Mouse (Mus musculus) adrenal gland, postnatal 36 days (tissue): ENCODE measurements around the gene Bcl7a. TPM values are rescaled to one million over a fixed set of nuclear protein-coding genes. Genes with fewer than 3 reads are reported as not detected.

Experiments used
- DNase-seq, 2 experiments: peaks; one replicate each; pipeline ENCODE4 v3.0.0; 2021; ENCODE audit warnings: mixed read lengths in 1 of 2
- total RNA-seq, 2 experiments: library from RNA; stranded (reverse); gene quantifications; 2 replicates each; pipeline ENCODE4 v1.2.3; 2021

The Bcl7a gene
- total RNA-seq, 2 experiments from 2014 or later, result 7.0 to 10.1 TPM

DNA sequence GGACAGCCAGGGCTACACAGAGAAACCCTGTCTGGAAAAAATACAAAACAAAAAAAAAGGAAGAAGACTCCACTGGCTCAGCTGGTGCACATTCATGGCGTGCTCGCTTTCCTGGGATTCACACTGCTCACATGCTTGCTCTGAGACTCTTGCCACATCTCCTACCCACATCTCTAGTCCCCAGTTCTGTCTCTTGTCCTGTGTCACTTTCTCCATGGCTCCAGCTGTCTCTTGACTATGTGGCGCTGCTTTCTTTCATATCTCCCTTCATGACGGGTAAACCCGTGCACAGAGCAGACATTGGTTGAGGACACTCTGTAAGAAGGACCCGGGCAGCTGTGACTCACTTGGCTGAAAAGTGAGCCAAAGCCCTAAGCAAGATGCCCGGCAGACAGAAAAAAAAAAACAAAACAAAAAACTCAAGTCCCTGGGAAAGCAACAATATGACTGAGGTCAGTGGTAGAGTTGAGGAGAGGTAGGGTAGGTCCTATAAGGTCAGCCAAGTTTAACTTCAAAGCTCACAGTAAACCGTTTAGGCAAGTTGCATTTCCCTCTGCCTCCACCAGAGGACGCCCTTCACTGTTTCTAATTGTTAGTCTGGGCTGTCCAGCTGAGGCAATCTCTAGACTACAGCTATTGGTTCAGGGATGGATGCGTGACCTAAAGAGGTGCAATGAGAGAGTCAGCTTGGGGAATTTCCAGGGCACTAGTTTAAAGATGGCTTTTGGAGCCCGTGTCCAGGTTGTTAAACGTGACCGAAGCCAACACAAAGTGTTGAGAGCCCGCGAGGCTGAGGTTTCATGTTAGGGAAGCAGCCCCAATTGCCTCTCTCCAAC is 33.7 kb downstream of the Bcl7a start:
- peak; percentile 84 to 86 for DNase-seq

- DNase-seq, result no peak
Observed at GRCm38 (mm10) chr5:123378712-123379111, 35.1 kb downstream of the Bcl7a start.

- DNase-seq, result no peak
Observed at GRCm38 (mm10) chr5:123379504-123379931, 35.9 kb downstream of the Bcl7a start.

DNA sequence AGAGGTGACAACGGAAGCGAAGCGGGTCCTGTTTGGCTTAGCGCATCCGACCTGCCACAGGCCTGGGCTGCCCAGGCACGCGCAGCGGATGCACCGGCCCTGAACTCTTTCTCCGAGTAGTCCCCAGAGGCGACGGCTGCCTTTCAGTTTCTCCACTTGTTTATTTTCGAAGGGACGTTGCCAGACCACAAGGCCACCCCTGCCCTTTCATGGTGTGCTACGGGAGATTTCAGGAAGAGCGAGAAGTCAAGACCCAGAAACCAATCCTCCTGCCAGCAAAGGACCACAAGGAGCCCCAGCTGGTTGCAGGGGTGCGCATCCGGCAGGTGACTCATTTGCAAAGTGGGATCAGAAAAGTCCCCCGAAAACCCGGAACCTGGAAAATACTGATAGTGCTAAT is 38.3 kb downstream of the Bcl7a start:
- DNase-seq, result peak; percentile 69 to 78

GRCm38 (mm10) chr5:123382686-123383085 is 39.1 kb downstream of the Bcl7a start:
- no peak for DNase-seq

DNA sequence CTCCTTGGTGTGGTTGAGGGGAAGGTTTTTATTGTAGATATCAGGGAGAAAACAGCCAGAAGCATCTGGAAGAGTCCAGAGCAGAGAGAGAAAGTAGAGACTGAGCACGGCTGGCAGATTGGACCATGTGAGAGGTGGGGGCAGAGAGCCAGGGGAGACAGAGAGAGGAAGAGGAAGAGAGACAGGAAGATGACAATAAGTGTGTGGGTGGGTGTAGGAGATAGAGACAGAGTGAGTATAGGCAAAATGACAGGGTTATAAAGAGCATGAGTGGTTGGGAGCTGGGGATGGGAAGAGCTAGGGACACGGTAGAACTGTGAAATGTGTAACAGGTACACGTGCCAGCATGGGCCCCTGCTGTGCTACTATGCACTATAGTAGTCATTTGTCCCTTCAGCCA is 44.8 kb downstream of the Bcl7a start:
- no peak for DNase-seq

DNA sequence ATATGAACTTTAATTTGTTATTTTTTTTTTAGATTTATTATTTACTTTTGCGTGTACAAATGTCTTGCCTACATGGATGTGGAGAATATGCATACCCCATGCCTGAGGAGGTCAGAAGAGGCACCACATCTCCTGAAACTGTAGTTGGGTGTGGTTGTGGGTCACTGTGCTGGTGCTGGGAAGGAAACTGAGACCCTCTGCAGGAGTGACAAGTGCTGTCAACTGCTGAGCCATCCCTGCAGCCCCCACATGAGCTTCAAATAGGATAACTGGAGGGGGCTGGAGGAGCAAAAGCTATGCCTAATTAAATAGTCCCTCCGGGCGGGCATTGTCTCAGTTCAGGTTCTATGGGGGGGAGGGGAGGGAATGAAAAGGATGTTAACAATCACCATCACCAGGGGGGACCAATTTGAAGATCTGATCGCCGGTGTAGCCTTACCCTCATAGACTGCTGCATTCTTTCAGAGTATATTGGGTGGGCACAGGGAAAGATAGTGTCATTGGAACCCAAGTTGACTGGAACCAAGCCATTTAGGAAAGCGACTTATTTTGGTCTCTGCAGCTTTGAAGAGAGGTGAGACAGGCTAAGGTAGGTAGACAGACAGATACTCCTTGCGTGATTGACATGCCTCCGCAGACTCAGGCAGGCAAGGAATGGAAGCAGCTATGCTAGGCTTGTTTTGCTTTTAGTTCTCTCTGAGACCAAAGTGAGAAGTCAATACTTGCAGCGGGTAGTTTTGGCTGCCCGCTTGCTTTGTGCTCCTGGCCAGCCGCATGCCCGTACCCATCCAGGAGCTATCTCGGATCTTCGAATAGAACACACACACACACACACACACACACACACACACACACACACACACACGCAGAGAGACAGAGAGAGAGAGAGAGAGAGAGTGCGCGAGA is 47.2 kb downstream of the Bcl7a start:
- no peak for DNase-seq

- peak; percentile 39 to 61 for DNase-seq
Observed at GRCm38 (mm10) chr5:123391442-123391809, 47.8 kb downstream of the Bcl7a start.

GRCm38 (mm10) chr5:123393786-123394302 is 50.2 kb downstream of the Bcl7a start:
- no peak for DNase-seq

DNA sequence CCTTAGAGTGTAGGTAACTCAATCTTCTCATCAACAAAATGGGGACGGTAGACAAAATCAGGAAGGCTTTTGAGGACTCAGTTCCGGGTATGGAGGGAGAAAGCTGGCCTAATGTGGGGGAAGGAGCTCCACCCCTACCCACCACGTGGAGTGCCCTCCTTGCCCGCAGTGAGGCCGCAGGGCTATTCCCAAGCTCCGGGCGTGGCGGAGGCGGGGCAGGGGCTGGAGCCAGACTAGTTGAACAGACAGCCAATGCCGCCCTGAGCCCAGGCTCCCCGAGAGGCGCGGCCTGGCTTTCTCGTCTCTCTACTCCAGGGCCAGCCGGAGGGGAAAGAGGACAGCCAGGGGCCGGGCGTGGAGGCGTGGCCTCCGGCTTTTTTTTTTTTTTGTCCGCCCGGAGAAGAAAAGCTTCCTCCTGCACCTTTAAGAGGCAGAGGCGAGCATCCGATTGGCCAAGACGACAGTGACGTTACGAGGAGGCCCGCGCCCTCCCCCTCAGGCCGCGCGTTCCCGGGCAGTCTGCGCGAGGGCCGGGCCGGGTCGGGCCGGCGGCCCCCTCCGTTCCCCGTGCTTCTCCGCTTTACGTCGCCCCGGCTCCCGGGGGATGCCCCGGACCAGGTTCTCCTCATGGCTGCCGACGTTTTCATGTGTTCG is 50.8 kb downstream of the Bcl7a start, which contains the start of gene Mlxip:
Gene Mlxip, plus strand, starts transcription at position 496 of the 654 bp plus-strand sequence.
- DNase-seq, result peak; percentile 99

DNA sequence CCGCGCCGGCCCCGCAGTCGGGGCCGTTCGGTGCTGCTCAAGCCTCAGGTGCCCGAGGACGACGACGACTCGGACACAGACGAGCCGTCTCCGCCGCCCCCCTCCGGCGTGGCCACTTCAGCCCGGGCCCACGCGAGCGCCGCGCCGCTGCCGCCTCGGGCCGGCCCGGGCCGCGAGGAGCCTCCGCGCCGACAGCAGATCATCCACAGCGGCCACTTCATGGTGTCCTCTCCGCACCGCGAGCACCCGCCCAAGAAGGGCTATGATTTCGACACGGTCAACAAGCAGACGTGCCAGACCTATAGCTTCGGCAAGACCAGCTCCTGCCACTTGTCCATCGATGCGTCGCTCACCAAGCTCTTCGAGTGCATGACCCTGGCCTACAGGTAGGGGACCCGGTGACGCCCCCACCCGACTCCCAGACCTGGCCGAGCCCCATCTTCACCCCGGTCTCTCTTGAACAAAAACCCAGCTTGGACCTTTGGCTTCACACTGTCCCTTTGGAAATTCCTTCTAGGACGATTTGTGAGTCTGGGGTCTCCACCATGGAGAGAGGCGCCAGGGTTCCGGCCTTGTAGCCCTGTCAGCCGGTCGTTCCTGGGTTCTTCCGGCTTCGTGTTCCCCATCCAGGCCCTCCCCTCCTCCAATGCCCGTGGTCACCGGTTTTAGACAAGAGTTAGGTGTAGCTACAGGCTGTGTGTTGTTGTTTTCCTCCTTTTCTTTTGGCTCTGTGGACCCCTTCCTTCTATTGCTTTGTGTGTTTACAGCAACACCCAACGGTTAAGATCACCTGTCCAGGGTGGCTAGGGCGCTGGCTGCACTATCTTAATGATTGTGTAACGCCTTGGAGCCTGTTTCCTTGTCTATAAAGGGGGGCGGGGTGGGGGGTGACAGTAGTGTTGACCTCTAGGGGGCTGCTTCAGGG is 51.6 kb downstream of the Bcl7a start:
- DNase-seq, result peak; percentile 23 to 26

DNA sequence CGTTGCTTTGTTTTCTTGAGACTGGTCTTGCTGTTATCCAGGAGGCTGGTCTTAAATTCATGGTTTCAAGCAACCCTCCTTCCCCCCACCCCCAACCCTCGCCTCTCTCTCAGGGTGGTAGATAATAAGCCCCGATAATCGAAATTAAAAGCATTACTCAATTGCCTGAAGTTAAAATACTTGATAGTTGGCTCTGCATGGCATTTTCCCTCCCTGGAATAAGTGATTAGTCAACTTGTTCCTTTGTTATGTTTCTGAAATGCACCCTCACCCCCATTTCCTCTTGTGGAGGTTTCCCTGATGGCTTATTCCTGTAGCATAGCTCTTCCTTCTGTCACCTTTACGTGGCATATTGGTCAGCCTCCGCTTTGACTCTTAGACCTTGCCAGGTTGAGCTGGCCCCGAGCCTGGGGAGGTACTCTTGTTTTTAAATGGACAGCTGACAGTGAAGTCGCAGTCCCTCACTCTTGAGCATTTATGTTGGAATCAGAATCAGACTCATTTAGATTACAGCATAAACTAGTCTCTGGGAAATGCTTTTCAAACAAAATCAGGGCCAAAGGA is 53.3 kb downstream of the Bcl7a start:
- DNase-seq, result no peak

GRCm38 (mm10) chr5:123397786-123398185 is 54.2 kb downstream of the Bcl7a start:
- peak in 1 of 2 experiments; percentile 30 for DNase-seq

DNA sequence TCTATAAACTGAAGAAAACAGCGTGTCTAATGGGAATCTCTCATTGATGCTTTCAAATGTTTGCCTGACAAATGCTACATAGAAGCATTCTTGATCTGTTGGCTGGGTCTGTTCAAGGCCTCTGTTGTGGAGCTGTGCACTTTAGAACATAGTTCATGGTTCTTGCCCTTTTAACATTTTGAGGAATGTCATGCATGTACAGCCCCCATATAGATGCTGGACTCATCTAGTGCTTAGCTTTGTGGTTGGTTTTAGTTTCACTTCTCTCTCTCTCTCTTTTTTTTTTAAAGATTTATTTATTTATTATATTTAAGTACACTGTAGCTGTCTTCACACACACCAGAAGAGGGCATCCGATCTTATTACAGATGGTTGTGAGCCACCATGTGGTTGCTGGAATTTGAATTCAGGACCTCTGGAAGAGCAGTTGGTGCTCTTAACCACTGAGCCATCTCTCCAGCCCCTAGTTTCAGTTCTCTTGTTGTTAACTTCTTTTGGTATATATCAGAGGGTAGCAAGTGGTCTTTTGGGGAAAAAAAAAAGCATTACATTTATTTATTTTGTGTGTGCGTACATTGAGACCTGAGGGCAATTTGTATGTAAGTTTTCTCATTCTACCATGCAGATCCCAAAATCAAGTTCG is 55.3 kb downstream of the Bcl7a start:
- no peak for DNase-seq

GRCm38 (mm10) chr5:123404480-123404879 is 60.8 kb downstream of the Bcl7a start:
- no peak for DNase-seq

DNA sequence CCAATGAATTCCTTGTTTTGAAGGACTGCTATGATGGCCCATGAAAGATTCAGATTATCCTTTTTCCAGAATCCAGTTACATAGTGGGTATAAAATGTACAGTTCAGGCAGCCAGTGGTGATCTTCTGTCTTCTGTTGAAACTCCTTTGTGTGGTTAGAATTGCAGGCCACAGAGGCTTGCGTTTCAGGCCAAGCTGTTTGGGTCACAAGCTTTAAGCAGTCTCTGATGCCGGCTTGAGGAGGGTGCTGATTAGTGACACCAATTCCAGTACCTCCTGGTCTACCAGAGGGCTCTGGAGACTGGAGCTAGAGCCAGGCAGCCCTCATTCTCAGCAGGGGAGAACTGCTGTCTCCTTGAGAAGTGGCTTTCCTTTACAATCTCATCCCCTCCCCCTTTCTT is 63.3 kb downstream of the Bcl7a start:
- no peak for DNase-seq

DNA sequence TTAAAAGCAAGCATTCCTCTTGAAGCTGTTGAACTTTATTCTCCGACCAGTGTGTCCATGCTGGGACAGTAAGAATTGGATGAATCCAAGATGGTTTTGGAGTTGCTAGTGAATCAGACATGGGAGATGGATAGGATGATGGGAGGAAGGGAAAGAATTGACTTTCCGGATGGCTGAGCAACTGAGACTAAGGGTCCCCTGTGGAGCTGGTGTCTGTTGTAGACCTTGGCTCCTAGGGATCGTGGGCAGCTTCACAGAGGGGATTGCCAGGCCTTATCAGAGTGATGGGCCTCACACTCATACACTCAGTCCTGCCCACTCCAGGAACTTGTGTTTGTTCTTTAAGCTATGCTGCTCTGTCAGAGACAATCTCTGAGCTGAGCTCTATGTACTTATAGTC is 64.5 kb downstream of the Bcl7a start:
- no peak for DNase-seq

DNA sequence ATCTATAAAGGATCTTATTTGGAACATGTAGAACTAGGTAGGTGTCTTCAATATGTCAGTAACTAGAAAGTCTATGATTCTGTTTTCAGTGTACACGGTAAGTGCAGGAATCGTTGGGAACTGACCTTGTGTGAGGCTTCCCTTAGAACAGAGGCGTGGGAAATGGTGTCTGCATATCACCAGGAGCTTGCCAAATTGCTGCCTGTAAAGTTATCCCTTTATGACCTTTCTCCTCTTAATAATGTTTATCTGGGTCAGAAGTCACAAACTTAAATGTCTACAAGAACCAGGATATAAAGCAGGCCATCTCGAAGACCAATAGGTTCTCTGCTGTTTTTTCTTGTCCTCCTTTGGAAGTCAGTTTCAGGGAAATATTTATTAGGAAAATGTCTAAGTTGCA is 68.6 kb downstream of the Bcl7a start:
- no peak for DNase-seq

GRCm38 (mm10) chr5:123413866-123414363 is 70.3 kb downstream of the Bcl7a start:
- DNase-seq, result no peak

DNA sequence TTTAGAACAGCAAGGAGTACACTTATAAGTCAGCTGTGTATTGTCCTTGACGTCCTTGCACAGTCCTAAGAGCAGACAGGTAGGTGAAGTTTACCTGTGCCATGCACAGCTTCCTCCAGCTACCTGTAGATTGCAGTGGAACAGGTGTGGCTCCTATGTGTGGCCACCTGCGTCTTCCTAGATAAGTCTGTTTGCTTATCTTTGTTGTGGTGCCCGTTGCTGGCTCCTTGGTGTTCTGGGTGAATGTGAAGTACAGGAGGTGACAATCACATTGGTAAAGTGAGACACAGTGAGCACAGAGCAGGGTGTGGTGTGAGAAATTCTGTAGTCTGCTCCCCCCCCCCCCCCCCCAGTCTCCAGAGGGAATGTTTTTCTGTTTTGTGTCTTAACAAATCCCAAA is 72.5 kb downstream of the Bcl7a start:
- no peak for DNase-seq
